Mouse (Mus musculus): ENCODE measurements around the gene Tomm20.

DNA sequence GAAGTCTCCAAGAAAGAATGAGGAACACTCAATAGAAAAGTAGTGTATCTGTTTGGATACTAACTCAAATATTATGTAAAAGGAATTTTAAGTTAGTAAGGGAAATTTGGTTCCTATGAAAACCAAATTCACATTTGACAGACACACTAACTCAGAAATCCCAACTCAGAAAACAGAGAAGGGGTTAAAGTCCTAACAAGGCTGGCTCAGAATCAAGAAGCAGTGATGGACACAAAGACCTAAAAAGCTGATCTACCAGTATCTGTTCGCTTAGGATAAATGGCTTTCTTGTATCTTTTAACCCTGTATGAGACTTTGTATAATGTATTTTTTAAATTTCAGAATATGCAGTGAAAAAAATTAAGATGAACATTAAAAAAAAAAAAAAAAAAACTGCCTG, 23.9 kb upstream of the Tomm20 start:
- TF ChIP-seq EP300 (optimal IDR thresholded peaks at IDR 0.05): no peak
- TF ChIP-seq CTCF (IDR thresholded peaks at IDR 0.05; ENCODE audit: low read depth): no peak
